24 mouse cellular contexts compared by ENCODE assay signal in the genomic region with DNA sequence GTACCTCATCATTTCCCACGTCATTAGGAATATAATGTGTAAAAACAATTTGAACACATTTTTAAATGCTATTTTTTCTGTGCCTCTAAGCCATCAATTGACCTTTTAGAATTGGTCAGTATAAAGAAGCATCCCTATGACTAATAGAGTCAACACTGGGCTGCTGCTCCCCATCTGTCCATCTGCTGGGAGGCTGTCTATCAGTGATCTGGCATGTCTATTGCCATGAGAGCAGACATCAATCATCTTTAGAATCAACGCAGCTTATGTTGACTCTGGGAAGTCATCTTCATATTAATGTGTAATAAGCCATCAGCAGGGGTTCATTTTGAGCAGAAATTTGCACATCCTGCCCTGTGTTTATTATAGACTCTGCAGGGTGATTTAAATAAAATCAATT.
"Had no signal": no experiment of that assay in that cellular context is flagged by ENCODE, and none has a peak within 500 bp of the region (broad histone marks: within the 10 kb centered on the region; RNA-seq: fewer than 3 reads in every experiment).

No protein-coding gene starts in this region.

- H3K4me1 ChIP-seq: heart, embryonic 10.5 days; heart, embryonic 12.5 days; hindbrain, embryonic 15.5 days; kidney, embryonic 15.5 days; limb, embryonic 10.5 days; limb, embryonic 12.5 days had no signal

- DNase-seq: gastrocnemius, adult 2 months; gastrocnemius, postnatal 10 days; gastrocnemius, postnatal 25 days; heart, adult 18-20 months; heart, postnatal 10 days; heart, postnatal 4 days; kidney, adult 11 months; kidney, adult 2 months; kidney, adult 9 months; kidney, postnatal 14 days; kidney, postnatal 36 days; layer of hippocampus, adult 9-11 months; liver had no signal

- ATAC-seq: forebrain, embryonic 16.5 days; intestine, embryonic 16.5 days had no signal

- H3K4me3 ChIP-seq: gastrocnemius, adult 2 months; heart, embryonic 10.5 days; heart, embryonic 12.5 days; hindbrain, embryonic 15.5 days; kidney, embryonic 15.5 days; left cerebral cortex, adult 2 months; limb, embryonic 10.5 days; limb, embryonic 12.5 days had no signal

- H3K36me3 ChIP-seq: heart, embryonic 10.5 days; heart, embryonic 12.5 days; hindbrain, embryonic 15.5 days; kidney, embryonic 15.5 days; limb, embryonic 10.5 days; limb, embryonic 12.5 days had no signal

- H3K27me3 ChIP-seq: heart, embryonic 12.5 days; hindbrain, embryonic 15.5 days; kidney, embryonic 15.5 days; limb, embryonic 12.5 days had no signal

- H3K4me2 ChIP-seq: heart, embryonic 12.5 days; hindbrain, embryonic 15.5 days; kidney, embryonic 15.5 days; limb, embryonic 12.5 days; liver, embryonic 11.5 days had no signal

- H3K27ac ChIP-seq: gastrocnemius, adult 2 months; heart, embryonic 10.5 days; hindbrain, embryonic 15.5 days; kidney, embryonic 15.5 days; kidney, postnatal 0 days; left cerebral cortex, adult 2 months; limb, embryonic 10.5 days; limb, embryonic 12.5 days had no signal

- H3K9me3 ChIP-seq: heart, embryonic 10.5 days; heart, embryonic 12.5 days; hindbrain, embryonic 15.5 days; kidney, embryonic 15.5 days; limb, embryonic 10.5 days; limb, embryonic 12.5 days had no signal

- H3K9ac ChIP-seq: heart, embryonic 12.5 days; hindbrain, embryonic 15.5 days; kidney, embryonic 15.5 days; limb, embryonic 12.5 days had no signal
